Mouse (Mus musculus): ENCODE measurements around the gene Zbtb44. TPM values are rescaled to one million over a fixed set of nuclear protein-coding genes. Genes with fewer than 3 reads are reported as not detected.
A peak's percentile ranks its signal among the peaks of the same experiment; 100 is the strongest.

Gene Zbtb44
- total RNA-seq, 2 experiments from 2014 or later: 64.8 to 71.7 TPM

GRCm38 (mm10) chr9:31080726-31081125, 50.3 kb downstream of the Zbtb44 start:
- DNase-seq: no peak
- no peak overlapping the region for H3K27ac ChIP-seq
- TF ChIP-seq CTCF (IDR thresholded peaks at IDR 0.05): no peak
- H3K4me3 ChIP-seq: no peak overlapping the region
- intact Hi-C loops (cut with DNase I): loop anchor here (5.0 kb wide), 1 partner anchor 633 kb away; no protein-coding TSS in a partner anchor

GRCm38 (mm10) chr9:31082054-31082666, 51.7 kb downstream of the Zbtb44 start:
- intact Hi-C loops (cut with DNase I): loop anchor here (2.0 to 5.0 kb wide), 3 partner anchors 137 to 635 kb away; no protein-coding TSS in a partner anchor
- Histone ChIP-seq H3K27ac (no peak overlapping the region), H3K4me3 (0 out of 2 replicates have a peak overlapping the region, but pooled peaks have one; percentile 17)
- DNase-seq: peak; percentile 76
- peak; percentile 88 for TF ChIP-seq CTCF (IDR thresholded peaks at IDR 0.05)

- intact Hi-C loops (cut with DNase I): loop anchor here (2.0 to 5.0 kb wide), 3 partner anchors 138 to 635 kb away; no protein-coding TSS in a partner anchor
These were observed 52.3 kb downstream of the Zbtb44 start for GRCm38 (mm10) chr9:31082771-31083170.

GRCm38 (mm10) chr9:31085556-31085955, 55.1 kb downstream of the Zbtb44 start:
- Histone ChIP-seq H3K27ac (no peak overlapping the region), H3K4me3 (no peak overlapping the region)
- no peak for DNase-seq
- intact Hi-C loops (cut with DNase I): no loop called here
- no peak for TF ChIP-seq CTCF (IDR thresholded peaks at IDR 0.05)

More at GRCm38 (mm10) chr9:31082771-31083170, 52.3 kb downstream of the Zbtb44 start:
- TF ChIP-seq CTCF (IDR thresholded peaks at IDR 0.05): no peak
- no peak overlapping the region for H3K4me3 ChIP-seq
- no peak for DNase-seq
- H3K27ac ChIP-seq: no peak overlapping the region

- peak; percentile 84 for TF ChIP-seq CTCF (IDR thresholded peaks at IDR 0.05)
- Histone ChIP-seq H3K27ac (no peak overlapping the region), H3K4me3 (no peak overlapping the region)
- peak; percentile 73 for DNase-seq
- intact Hi-C loops (cut with DNase I): no loop called here
These were observed 55.8 kb downstream of the Zbtb44 start for GRCm38 (mm10) chr9:31086085-31086753.

GRCm38 (mm10) chr9:31086754-31087145, 56.3 kb downstream of the Zbtb44 start:
- intact Hi-C loops (cut with DNase I): no loop called here
- no peak for DNase-seq
- no peak overlapping the region for H3K4me3 ChIP-seq
- H3K27ac ChIP-seq: no peak overlapping the region
- TF ChIP-seq CTCF (IDR thresholded peaks at IDR 0.05): no peak

GRCm38 (mm10) chr9:31087466-31087865, 57.0 kb downstream of the Zbtb44 start:
- Histone ChIP-seq H3K4me3 (no peak overlapping the region), H3K27ac (no peak overlapping the region)
- intact Hi-C loops (cut with DNase I): no loop called here
- DNase-seq: no peak
- no peak for TF ChIP-seq CTCF (IDR thresholded peaks at IDR 0.05)

- DNase-seq: no peak
- TF ChIP-seq CTCF (IDR thresholded peaks at IDR 0.05): no peak
- no peak overlapping the region for H3K4me3 ChIP-seq
- H3K27ac ChIP-seq: no peak overlapping the region
- intact Hi-C loops (cut with DNase I): no loop called here
These were observed 57.7 kb downstream of the Zbtb44 start for GRCm38 (mm10) chr9:31088116-31088515.

GRCm38 (mm10) chr9:31088883-31089282, 58.4 kb downstream of the Zbtb44 start:
- Histone ChIP-seq H3K27ac (no peak overlapping the region), H3K4me3 (no peak overlapping the region)
- intact Hi-C loops (cut with DNase I): no loop called here
- TF ChIP-seq CTCF (IDR thresholded peaks at IDR 0.05): no peak
- DNase-seq: no peak

GRCm38 (mm10) chr9:31089541-31089940, 59.1 kb downstream of the Zbtb44 start:
- TF ChIP-seq CTCF (IDR thresholded peaks at IDR 0.05): no peak
- intact Hi-C loops (cut with DNase I): no loop called here
- Histone ChIP-seq H3K27ac (no peak overlapping the region), H3K4me3 (no peak overlapping the region)
- DNase-seq: no peak

GRCm38 (mm10) chr9:31090081-31091023, 59.9 kb downstream of the Zbtb44 start:
- no peak overlapping the region for H3K27ac ChIP-seq
- TF ChIP-seq CTCF (IDR thresholded peaks at IDR 0.05): no peak
- no peak for DNase-seq
- intact Hi-C loops (cut with DNase I): no loop called here
- H3K4me3 ChIP-seq: no peak overlapping the region

- no peak overlapping the region for H3K4me3 ChIP-seq
- H3K27ac ChIP-seq: no peak overlapping the region
- intact Hi-C loops (cut with DNase I): no loop called here
- TF ChIP-seq CTCF (IDR thresholded peaks at IDR 0.05): no peak
- no peak for DNase-seq
These were observed 60.7 kb downstream of the Zbtb44 start for GRCm38 (mm10) chr9:31091162-31091581.

All from gastrocnemius, adult 2 months (tissue).